Mouse (Mus musculus) kidney, embryonic 14.5 days (tissue): Measurements from ENCODE around the gene Rbm17. TPM values are rescaled to one million over a fixed set of nuclear protein-coding genes. Genes with fewer than 3 reads are reported as not detected.

Source experiments
- ATAC-seq: fragments of 200-750 bp; cut with Nextera tagmentation; 2 replicates; pipeline ENCODE4 v1.8.0; 2017; ENCODE audit warnings: moderate number of reproducible peaks, mild to moderate bottlenecking, moderate TSS enrichment, moderate library complexity; ENCODE audit not compliant: low FRiP score, low TSS enrichment
- H3K27ac ChIP-seq: fragments of 300-500 bp; sonication (generic); 2 replicates; pipeline ENCODE4 v1.5.1; 2014; ENCODE audit warnings: low read depth, mild to moderate bottlenecking, low read length, moderate library complexity, mixed read lengths
- H3K27me3 ChIP-seq: fragments of 300-500 bp; sonication (generic); 2 replicates; pipeline ENCODE4 v1.6.1; 2014; ENCODE audit warnings: mild to moderate bottlenecking, low read length; ENCODE audit not compliant: control insufficient read depth, insufficient read depth
- H3K36me3 ChIP-seq: fragments of 300-500 bp; sonication (generic); 2 replicates; pipeline ENCODE4 v1.6.1; 2014; ENCODE audit warnings: low read length, mixed read lengths; ENCODE audit not compliant: control insufficient read depth, insufficient read depth
- H3K4me1 ChIP-seq: fragments of 300-500 bp; sonication (generic); 2 replicates; pipeline ENCODE4 v1.6.1; 2014; ENCODE audit warnings: low read length, mixed read lengths; ENCODE audit not compliant: control insufficient read depth, insufficient read depth
- H3K4me2 ChIP-seq: fragments of 300-500 bp; sonication (generic); replicated peaks from 2 replicates; pipeline ENCODE4 v1.6.1; 2014; ENCODE audit warnings: low read depth, mild to moderate bottlenecking, low read length
- H3K4me3 ChIP-seq: fragments of 300-500 bp; sonication (generic); 2 replicates; pipeline ENCODE4 v1.5.1; 2014; ENCODE audit warnings: mild to moderate bottlenecking, low read length
- H3K9ac ChIP-seq: fragments of 300-500 bp; sonication (generic); 2 replicates; pipeline ENCODE4 v1.6.1; 2014; ENCODE audit warnings: low read depth, mild to moderate bottlenecking, low read length, moderate library complexity
- H3K9me3 ChIP-seq: fragments of 300-500 bp; sonication (generic); 2 replicates; pipeline ENCODE4 v1.6.1; 2016; ENCODE audit warnings: low read length; ENCODE audit not compliant: control insufficient read depth
- WGBS: fragments of 180-500 bp; shearing (Covaris S2); extraction: QIAGEN DNeasy Blood & Tissue Kit; methylation state at CpG from one replicate; pipeline ENCODE4 v1.1.7; 2014; 5-methylcytosine and 5-hydroxymethylcytosine counted together
- polyA plus RNA-seq: library from polyadenylated mRNA; unstranded; fragments of >200 nt; fragmentation: Nextera tagmentation; extraction: Ambion mirVana; gene quantifications from 2 replicates; pipeline ENCODE4 v1.2.1, GENCODE M21; 2014

Rbm17 gene
- polyA plus RNA-seq, 1 experiment from 2014 or later = 165 TPM

DNA sequence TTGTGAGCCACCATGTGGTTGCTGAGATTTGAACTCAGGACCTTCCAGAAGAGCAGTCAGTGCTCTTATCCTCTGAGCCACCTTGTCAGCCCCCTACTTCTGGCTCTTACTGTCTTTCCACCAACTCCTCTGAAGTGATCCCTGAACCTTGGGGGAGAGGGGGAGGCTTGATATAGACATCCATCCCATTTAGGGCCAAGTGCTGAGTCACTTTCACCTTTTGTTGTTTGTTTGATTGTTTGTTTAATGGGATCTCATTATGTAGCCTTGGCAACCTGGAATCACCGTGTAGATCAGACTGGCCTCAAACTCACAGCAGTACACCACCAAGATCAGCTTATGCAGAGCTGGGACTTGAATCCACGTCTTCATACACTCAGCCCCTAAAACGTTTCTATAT, 46.7 kb downstream of the Rbm17 start:
- Histone ChIP-seq H3K4me1 (peaks cover 10% of the 10 kb centered on the region; the same call in 1 of the 2 replicates), H3K4me3 (no peak overlapping the region), H3K4me2 (no peak overlapping the region), H3K27me3 (0 out of 2 replicates have a peak, but pooled peaks cover 6% of the 10 kb centered on the region), H3K27ac (no peak overlapping the region), H3K9ac (no peak overlapping the region), H3K9me3 (no peaks in the 10 kb centered on the region), H3K36me3 (no peaks in the 10 kb centered on the region)
- 54% methylated on average over 3 of the region's 3 CpGs for WGBS
- ATAC-seq = no peak

DNA sequence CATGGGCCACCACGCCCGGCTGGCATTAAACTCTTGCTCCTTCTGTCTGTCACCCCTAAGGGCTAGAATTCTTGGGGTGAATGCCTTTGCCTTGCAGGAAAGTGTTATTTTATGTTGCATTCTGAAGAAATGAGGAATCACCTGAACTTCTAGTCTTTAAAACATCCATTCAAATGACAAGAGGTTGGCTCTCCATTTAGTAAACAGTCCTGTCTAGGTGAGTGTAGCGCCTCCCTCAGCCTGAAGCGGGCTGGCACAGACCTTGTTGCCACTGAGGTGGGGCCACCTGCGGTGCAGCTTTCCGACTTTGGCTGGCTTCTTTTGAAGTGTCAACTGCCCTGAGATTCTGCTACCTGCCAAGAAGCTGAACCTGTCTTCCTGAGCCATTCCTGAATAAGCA, 48.6 kb downstream of the Rbm17 start:
- 0 out of 2 replicates have a peak, but pooled peaks cover 6% of the 10 kb centered on the region for H3K27me3 ChIP-seq
- ATAC-seq = no peak
- no peaks in the 10 kb centered on the region for H3K36me3 ChIP-seq
- no peaks in the 10 kb centered on the region for H3K9me3 ChIP-seq
- H3K4me3 ChIP-seq = no peak overlapping the region
- WGBS = 66% methylated on average over 6 of the region's 6 CpGs
- H3K9ac ChIP-seq = no peak overlapping the region
- H3K4me1 ChIP-seq = peaks cover 13% of the 10 kb centered on the region; the same call in 1 of the 2 replicates
- H3K27ac ChIP-seq = no peak overlapping the region
- H3K4me2 ChIP-seq = no peak overlapping the region

DNA sequence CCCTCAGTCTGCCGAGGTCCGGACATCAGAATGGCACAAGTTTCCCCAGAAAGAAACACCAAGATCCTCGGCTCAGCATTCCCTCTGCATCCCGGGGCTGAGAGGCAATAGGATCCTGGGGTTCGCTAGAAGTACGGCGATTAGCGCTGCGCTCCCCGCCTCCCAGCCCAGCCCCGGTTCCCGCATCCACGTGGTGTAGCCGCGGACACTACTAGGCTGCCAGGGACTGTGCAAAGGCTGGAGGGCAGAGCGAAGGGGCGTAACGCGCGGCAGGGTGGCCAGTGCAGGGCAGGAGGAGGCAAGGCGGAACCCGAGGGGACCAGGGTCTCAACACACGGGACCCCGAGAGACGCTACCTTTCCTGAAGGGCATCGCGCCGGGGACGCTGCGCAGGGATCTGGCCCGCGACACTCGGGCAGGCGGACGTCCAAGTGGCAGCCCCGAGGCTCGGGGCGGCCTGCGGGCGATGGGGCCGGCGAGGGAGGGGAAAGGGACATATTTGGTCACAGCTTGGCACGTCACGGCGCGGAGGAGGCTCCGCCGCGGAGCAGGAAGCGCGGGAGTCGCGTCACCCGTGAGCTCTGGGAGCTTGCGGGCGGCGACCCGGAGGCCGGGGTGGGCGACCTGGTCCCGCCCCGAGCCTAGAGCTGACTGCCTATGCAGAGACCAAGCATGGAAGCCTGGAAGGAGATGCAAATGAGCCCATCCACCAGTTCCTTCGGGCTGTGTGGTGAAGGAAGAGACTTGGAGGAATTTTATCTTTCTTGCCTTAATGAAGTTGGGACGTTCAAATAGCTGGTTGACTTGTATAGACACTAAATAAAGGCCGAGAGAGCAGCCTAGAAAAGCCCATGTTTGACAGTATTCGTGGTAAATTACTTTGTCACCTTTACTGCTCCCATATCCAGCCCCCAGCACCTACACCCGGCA, 50.2 kb downstream of the Rbm17 start, which contains the start of gene Pfkfb3:
Pfkfb3 (minus strand) TSS at position 607 of the 930 bp plus-strand sequence.
- Histone ChIP-seq H3K27me3 (0 out of 2 replicates have a peak, but pooled peaks cover 6% of the 10 kb centered on the region), H3K4me1 (peaks cover 13% of the 10 kb centered on the region; the same call in 1 of the 2 replicates), H3K9ac (peak within 1 kb of the TSS; percentile 42), H3K27ac (no peak within 1 kb of the TSS), H3K4me3 (peak within 1 kb of the TSS; percentile 46), H3K36me3 (no peaks in the 10 kb centered on the region), H3K9me3 (no peaks in the 10 kb centered on the region), H3K4me2 (peak within 1 kb of the TSS; percentile 94)
- ATAC-seq = peak; percentile 81
- WGBS = 2% methylated on average over 67 of the region's 67 CpGs

DNA sequence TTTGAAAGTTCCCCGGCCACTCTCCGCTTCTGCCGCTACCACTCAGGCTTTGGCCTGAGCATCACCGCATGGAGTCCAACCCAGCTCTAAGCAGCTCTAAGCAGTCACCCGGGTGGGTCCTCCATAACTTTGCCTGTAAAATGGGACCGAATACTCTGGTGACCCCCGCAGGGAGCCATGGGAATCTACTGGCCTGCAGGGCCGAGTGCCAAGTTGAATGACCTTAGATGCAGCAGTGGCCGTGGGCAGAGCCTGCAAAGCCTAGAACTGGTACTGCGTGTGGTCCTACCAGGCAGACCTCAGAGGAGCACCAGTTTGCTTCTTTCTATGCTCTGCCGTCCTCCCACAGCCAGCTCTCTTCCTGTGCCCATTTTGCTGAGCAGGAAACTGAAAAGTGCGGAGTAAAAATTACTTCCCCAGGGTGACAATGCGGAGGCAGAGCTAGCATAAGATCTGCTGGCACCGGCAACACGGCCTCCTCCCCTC, 50.9 kb downstream of the Rbm17 start:
- Histone ChIP-seq H3K4me1 (peaks cover 13% of the 10 kb centered on the region; the same call in 1 of the 2 replicates), H3K9me3 (no peaks in the 10 kb centered on the region), H3K27ac (no peak overlapping the region), H3K4me3 (peak overlapping the region; percentile 46), H3K9ac (peak overlapping the region; percentile 42; the same call in 1 of the 2 replicates), H3K4me2 (peak overlapping the region; percentile 94), H3K27me3 (0 out of 2 replicates have a peak, but pooled peaks cover 6% of the 10 kb centered on the region), H3K36me3 (no peaks in the 10 kb centered on the region)
- 3% methylated on average over 15 of the region's 15 CpGs for WGBS
- ATAC-seq = peak; percentile 45

DNA sequence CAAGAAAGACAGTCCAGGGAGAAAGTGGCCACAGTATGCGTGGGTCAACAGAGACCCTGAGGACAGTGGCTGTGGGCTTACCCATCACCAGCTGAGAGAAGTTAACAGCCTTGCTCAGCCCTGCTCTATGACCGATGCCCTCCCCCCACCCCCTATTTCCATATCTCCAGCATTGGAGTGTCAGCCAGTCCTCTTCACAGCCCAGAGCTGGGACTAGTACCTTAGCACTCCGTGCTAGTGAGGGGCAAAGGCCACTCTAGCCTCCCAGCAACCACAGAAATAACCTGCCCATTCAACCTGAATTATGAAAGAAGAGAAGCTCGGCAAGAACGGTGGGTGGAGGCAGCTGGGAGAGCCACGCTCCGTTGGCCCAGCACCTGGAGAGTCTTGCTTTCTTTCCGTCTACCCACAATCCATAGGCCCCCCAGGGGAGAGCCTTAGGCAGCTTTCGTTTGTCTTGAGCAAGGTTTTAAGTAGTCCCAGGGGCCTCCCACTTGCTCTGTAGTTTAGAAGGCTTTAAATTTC, 51.6 kb downstream of the Rbm17 start:
- ATAC-seq = peak; percentile 59
- WGBS = 4% methylated on average over 9 of the region's 9 CpGs
- Histone ChIP-seq H3K9me3 (no peaks in the 10 kb centered on the region), H3K27me3 (0 out of 2 replicates have a peak, but pooled peaks cover 6% of the 10 kb centered on the region), H3K27ac (no peak overlapping the region), H3K4me3 (peak overlapping the region; percentile 46; the same call in 1 of the 2 replicates), H3K9ac (no peak overlapping the region), H3K36me3 (no peaks in the 10 kb centered on the region), H3K4me2 (peak overlapping the region; percentile 94), H3K4me1 (peaks cover 13% of the 10 kb centered on the region; the same call in 1 of the 2 replicates)

DNA sequence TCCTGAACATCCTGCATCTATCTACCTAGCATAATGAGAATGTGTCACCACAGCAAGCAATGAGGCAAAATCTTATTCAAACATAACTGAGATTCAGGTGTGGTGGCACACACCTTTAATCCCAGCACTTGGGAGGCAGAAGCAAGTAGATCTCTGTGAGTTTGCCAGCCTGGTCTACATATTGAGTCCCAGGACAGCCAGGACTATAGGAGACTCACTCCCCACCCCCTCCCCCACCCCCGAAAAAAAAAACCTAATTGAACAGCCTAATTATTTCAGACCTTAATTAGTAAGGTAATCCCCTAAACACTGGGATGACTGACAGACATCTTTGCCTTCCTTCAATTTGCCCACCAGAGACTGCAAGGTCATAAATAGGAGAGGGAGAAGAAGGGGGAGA, 52.2 kb downstream of the Rbm17 start:
- peaks cover 13% of the 10 kb centered on the region; the same call in 1 of the 2 replicates for H3K4me1 ChIP-seq
- no peaks in the 10 kb centered on the region for H3K36me3 ChIP-seq
- no peak overlapping the region; the same call in 1 of the 2 replicates for H3K4me2 ChIP-seq
- ATAC-seq = no peak
- H3K9ac ChIP-seq = no peak overlapping the region
- 10% methylated on average over 1 of the region's 1 CpGs for WGBS
- H3K4me3 ChIP-seq = no peak overlapping the region
- H3K9me3 ChIP-seq = no peaks in the 10 kb centered on the region
- no peak overlapping the region for H3K27ac ChIP-seq
- 0 out of 2 replicates have a peak, but pooled peaks cover 6% of the 10 kb centered on the region for H3K27me3 ChIP-seq

DNA sequence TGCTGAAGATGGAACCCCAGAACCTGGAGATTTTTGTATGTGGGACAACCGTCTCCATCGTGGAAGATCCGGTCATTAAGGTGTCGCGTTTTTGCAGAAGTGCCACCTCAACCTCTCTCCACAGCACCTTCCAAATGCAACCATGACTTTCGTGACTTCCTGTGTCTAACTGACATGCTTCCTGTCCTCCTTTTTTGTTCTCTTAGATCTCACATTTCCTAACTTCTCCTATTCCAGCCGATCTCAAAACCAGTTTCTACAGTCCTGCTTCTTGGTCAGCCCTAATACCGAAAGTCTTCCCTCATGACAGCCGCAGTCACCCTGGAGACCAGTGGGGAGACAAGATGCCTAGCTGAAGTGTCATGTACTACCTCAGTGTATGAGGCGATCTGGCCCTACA, 55.4 kb downstream of the Rbm17 start:
- Histone ChIP-seq H3K9ac (no peak overlapping the region), H3K9me3 (no peaks in the 10 kb centered on the region), H3K4me2 (no peak overlapping the region), H3K27ac (no peak overlapping the region), H3K4me1 (peaks cover 13% of the 10 kb centered on the region; the same call in 1 of the 2 replicates), H3K27me3 (no peaks in the 10 kb centered on the region), H3K4me3 (no peak overlapping the region), H3K36me3 (no peaks in the 10 kb centered on the region)
- 95% methylated on average over 10 of the region's 10 CpGs for WGBS
- ATAC-seq = no peak

DNA sequence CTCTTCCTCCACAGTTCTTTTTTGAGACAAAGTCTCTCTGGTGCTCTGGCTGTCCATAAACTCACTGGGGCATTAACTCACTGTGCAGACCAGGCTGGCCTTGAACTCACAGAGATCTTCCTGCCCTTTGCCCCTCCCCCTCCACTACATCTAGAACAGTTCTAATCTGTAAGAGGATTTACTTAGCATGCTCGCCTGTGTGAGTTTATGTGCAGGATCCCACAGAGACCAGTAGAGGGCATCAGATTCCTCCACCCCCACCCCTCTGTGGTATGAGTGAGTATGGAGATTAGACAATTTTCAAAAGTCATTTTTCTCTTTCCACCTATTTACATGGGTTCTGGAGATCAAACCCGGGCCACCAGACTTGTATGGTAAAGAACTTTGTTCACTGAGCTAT, 56.3 kb downstream of the Rbm17 start:
- Histone ChIP-seq H3K9me3 (no peaks in the 10 kb centered on the region), H3K4me3 (no peak overlapping the region), H3K27me3 (no peaks in the 10 kb centered on the region), H3K4me1 (peaks cover 6% of the 10 kb centered on the region; the same call in 1 of the 2 replicates), H3K27ac (no peak overlapping the region), H3K9ac (no peak overlapping the region), H3K36me3 (no peaks in the 10 kb centered on the region), H3K4me2 (no peak overlapping the region)
- no peak for ATAC-seq
- 74% methylated on average over 2 of the region's 2 CpGs for WGBS
